Mouse (Mus musculus): ENCODE measurements around the gene Prnp.
A peak's percentile ranks its signal among the peaks of the same experiment; 100 is the strongest.

Gene Prnp

DNA sequence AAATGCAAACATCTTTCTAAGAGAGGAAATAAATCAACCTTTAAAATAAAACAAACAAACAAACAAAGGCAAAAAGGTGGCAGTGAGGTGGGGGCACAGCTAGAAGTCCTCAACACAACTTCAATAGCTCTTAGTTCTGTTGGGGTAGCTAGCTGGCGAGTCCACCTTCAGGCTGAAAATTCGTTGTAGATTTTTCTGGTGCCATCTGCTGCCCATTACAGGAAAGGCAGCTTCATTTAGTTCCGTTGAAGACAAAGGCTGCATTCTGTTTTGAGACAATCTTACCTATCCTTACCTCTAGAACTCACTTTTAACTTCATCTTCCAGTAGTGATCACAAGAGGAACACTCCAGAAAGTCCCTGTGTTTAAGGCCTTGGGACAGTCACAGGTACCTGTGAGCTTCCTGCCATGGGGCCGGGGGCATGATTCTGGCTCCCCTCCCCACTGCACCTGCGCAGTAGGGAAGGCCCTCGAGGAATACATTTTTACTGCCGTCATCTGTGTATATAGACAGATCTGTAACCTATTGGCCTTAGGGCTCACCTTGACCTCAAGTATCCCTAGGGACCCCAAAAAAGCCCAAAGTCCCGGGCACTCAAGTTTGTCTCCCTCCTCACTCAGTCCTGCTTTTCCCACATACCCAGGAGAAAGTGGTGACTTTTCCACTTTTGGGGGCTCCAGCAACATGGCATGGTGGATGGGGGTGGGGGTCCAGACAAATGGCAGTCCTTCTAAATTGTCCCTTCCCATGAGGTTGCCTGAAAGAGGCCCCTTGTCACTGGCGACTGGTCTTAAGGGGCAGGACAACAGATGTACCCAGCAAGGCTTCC, 40.3 kb downstream of the Prnp start:
- peak; percentile 37 to 42 for DNase-seq (ENCODE audit: low spot score in 2 of 2)

DNA sequence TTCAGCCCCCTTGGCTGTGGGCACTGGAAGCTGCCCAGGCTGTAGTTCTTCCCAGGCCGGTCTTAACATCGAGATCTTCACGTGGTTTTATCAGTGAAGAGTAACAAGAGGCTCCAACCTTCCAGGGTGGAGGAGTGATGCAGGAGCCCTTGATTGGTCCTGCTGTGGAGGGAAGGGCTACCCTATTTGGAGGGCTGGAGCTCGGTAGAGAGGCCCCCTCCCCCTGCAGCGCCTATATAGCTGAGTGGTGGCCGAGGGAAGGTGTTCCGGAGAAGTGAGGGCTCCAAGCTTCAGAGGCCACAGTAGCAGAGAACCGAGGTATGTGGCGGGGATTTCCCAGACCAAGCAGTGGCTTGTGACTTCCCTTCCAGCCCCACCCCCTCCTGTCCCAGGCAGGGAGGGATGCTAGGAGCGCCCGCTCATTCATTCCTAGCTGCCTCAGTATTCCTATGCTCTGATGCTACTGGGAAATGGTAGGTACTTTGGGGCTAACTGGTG, 40.9 kb downstream of the Prnp start, which contains the start of gene Prnd:
TSS of gene Prnd (plus strand) at position 264 of the 498 bp plus-strand sequence.
- no peak for DNase-seq (ENCODE audit: low spot score in 2 of 2)

DNA sequence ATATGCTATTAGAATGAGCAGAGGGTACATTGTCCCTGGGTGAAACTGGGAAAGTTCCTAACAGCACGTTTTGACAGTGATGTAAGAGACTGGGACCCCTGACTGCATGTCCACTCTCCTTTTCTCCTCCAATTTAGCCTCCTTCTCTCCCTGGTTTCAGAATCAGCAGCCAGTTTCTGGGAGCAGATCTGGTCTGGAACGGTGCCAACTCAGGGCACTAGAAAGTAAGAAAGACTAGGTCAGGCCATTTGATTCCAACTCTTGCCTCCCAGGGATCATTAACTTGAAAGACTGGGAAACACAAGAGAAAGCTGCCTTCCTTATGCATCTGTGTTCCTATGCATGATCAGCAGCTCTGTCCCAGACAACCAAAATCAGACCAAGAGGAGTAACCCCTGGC, 42.7 kb downstream of the Prnp start:
- no peak for DNase-seq (ENCODE audit: low spot score in 2 of 2)

DNA sequence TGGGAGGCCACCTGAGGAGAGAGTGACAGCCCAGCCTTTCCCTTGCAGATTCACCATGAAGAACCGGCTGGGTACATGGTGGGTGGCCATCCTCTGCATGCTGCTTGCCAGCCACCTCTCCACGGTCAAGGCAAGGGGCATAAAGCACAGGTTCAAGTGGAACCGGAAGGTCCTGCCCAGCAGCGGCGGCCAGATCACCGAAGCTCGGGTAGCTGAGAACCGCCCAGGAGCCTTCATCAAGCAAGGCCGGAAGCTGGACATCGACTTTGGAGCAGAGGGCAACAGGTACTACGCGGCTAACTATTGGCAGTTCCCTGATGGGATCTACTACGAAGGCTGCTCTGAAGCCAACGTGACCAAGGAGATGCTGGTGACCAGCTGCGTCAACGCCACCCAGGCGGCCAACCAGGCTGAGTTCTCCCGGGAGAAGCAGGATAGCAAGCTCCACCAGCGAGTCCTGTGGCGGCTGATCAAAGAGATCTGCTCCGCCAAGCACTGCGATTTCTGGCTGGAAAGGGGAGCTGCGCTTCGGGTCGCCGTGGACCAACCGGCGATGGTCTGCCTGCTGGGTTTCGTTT, 43.3 kb downstream of the Prnp start:
- DNase-seq (ENCODE audit: low spot score in 2 of 2), result no peak

DNA sequence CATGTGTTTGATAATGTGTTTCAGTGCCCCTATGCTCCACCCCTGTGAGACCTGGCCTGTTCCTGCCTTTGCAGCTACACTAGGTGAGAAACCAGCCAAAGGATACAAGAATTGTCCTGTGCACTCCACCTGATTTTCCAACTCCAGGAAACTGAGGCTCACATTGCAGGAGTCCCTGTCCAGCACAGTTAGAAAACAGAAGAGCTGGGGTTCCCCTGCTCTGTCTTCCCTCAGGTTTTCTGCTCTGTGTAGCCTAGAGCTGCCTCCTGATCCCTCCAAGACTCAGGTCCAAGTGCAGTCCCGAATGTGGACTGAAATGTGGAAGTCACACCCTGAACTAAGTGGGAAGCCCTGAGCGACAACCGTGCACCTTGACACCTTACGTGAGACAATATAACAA, 44.0 kb downstream of the Prnp start:
- no peak for DNase-seq (ENCODE audit: low spot score in 2 of 2)

DNA sequence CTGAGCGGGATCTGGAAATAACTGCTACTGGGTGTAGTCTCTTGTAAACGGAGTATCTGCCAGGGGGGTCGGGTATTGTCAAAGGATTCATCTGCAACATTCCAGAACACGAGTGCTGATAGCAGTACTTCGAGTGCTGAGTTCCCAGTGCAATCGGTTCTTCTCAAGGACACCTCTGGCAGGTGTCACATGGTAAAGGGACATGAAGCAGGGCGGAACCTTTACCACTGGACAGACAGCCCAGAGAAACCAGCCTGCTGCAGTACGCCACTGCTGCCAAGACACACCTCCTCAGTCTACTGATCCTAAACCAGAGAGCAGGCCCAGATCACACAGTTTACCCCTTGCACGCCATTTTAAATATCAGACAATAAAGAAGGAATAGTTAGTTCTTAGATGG, 45.1 kb downstream of the Prnp start:
- no peak for DNase-seq (ENCODE audit: low spot score in 2 of 2)

DNA sequence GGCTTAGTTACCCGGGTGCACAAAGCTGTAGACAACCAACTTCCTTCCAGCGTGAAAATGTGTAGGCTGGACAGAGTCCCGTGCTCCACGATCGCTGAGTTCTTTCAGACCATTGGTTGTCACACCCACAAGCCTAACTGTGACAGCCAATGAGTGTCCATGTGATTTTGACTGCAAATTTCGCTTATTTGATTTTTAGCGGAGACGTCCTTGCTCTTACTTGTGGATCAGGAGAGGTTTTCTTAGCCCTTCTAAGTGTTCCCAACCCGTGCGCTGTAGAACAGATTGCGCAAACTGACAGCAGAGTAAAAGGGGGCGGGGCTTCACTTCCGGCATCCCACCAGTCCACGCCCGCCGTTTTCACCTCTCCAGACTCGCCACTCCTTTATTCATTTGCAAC, 45.5 kb downstream of the Prnp start:
- peak in 1 of 2 experiments; percentile 39 for DNase-seq (ENCODE audit: low spot score in 2 of 2)

- DNase-seq (ENCODE audit: low spot score in 2 of 2), result no peak
These were observed 46.9 kb downstream of the Prnp start for GRCm38 (mm10) chr2:131956336-131957256.

DNA sequence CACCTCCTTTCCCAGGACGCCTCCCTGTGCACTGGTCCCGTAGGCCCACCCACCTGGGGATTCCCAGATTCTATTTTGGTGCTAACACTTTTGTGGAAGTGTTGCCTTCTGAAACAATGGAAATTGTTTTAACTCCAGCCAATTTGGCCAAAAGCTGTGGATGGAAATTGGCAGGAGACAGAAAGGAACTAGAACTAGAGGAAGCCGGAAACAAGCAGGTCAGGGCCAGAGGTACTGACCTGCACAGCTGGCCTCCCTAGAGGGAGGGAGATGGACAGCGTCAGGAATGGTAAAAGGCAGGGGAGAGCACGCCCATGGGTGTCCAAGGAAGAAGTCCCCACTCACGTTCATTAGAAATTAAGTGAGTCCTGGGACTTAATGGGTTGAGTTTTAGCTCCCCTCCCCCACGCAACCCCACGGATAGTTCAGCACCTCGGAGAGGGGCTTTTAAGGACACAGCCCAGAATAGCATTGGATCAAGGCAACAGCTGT, 48.0 kb downstream of the Prnp start:
- DNase-seq (ENCODE audit: low spot score in 2 of 2), result no peak

DNA sequence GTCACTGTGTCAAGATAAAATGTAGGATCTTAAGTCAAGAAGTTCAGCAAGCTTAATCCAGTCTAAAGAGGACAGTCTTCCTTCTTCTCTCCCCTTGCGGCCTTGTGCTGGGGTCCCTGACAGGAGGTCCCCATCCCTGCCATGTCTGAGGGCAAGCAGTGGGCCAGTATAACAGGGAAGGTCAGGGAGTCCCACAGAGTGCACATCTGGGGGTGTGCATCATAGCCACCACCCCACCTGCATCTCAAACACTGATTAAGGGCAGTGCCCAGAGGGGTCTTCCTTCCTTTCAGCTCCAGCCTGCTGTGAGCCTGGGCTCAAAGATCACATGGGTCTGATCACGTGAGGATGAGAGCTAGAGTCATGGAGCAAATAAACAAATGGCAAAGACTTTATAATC, 51.9 kb downstream of the Prnp start:
- DNase-seq (ENCODE audit: low spot score in 2 of 2), result no peak

- DNase-seq (ENCODE audit: low spot score in 2 of 2), result no peak
These were observed 60.9 kb downstream of the Prnp start for GRCm38 (mm10) chr2:131970597-131970996.

DNA sequence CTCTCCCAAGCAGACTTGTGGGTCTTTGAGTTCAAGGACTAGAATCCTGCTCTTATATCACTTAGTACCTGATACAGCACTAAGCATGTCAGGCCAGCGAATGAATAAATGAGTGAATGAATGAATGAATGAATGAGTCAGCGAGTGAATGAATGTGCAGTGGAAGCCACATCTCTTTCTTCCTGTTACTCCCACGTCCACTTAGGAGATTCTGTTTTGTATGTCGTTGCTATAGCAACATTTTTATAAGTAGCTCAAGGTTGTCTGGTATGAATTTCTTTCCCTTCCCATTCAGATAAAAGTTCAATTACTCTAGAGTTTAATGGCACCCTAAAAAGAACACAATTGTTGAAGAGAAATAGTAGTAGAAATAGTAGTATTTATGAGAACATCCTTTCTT, 61.4 kb downstream of the Prnp start:
- no peak for DNase-seq (ENCODE audit: low spot score in 2 of 2)

- no peak for DNase-seq (ENCODE audit: low spot score in 2 of 2)
These were observed 66.9 kb downstream of the Prnp start for GRCm38 (mm10) chr2:131976663-131977062.

DNA sequence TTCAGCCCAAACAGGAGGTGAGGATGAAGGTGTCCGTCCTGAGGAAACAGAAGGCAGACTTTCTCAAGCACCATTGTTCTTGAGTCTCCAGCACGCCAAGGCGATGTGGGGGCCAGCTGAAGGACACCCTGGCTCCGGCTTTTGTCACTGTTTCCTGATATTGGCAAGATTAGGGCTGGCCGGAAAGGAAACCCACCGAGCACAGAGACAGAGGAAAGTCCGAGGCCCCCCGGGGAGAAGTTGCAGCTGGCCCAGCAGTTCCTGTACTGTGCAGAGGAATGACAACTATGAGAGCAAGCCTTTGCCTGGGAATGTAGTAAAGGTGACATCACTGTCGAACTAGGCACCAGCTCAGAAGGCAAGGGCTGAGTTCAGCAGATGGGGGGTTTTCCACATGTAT, 71.1 kb downstream of the Prnp start:
- no peak for DNase-seq (ENCODE audit: low spot score in 2 of 2)

DNA sequence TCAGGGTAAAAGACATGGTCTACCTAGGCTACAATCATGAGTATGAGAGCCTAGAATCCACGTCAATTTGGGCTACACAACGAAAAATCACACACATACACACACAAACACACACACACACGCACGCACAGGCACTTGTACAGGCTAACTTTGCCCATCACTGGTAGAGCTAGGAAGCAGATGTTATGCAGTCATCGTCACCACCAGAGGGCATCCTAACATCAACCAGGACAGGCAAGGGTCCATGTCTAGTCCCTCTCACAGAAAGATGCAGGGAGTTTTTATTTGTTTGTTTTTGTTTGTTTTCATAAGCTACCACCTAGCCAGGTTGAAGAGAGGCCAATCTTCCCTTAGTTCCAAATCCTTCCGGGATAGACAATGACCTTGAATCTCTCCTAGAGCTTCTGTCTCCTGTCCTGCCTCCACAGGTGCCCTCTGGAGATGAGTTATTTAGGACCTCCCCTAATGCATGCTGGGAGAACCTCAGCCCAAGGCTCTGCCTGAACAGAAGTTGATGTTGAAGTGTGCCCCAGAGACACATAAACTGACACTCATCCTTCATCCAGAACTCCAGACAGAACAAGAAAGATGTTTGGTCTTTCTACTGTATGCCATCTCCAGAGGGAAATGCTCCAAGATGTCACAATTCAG, 72.9 kb downstream of the Prnp start:
- peak in 1 of 2 experiments; percentile 55 for DNase-seq (ENCODE audit: low spot score in 2 of 2)

GRCm38 (mm10) chr2:131987950-131988349, 78.2 kb downstream of the Prnp start:
- no peak for DNase-seq (ENCODE audit: low spot score in 2 of 2)
